Mouse (Mus musculus) embryonic fibroblast, embryonic 13.5 days (primary cell): ENCODE measurements around the gene Fxyd2. TPM values are rescaled to one million over a fixed set of nuclear protein-coding genes. Genes with fewer than 3 reads are reported as not detected.

Source experiments
- H3K27ac ChIP-seq: 2 replicates; pipeline ENCODE4 v1.5.1; 2012; ENCODE audit warnings: low read length, control low read depth, inconsistent platforms; ENCODE audit not compliant: insufficient read depth
- H3K4me1 ChIP-seq: 2 replicates; pipeline ENCODE4 v1.6.1; 2011; ENCODE audit warnings: low read length; ENCODE audit not compliant: control insufficient read depth, insufficient read depth
- H3K4me3 ChIP-seq: 2 replicates; pipeline ENCODE4 v1.5.1; 2011; ENCODE audit warnings: mild to moderate bottlenecking, control low read depth, low read length; ENCODE audit not compliant: insufficient read depth
- CTCF ChIP-seq: IDR thresholded peaks from 2 replicates; pipeline ENCODE4 v1.5.1; 2011; ENCODE audit warnings: mild to moderate bottlenecking, control low read depth, low read length, moderate library complexity, borderline replicate concordance; ENCODE audit not compliant: insufficient read depth
- POLR2A ChIP-seq: IDR thresholded peaks from 2 replicates; pipeline ENCODE4 v1.6.1; 2011; ENCODE audit warnings: low read depth, mild to moderate bottlenecking, control low read depth, low read length, moderate library complexity
- polyA plus RNA-seq: library from polyadenylated mRNA; stranded (reverse); fragments of >200 nt; gene quantifications from 2 replicates; pipeline ENCODE4 v1.2.4, GENCODE M21; 2011; ENCODE audit warnings: low read depth; ENCODE audit not compliant: missing spikeins, insufficient read length

The Fxyd2 gene
- polyA plus RNA-seq, 1 experiment = not detected

- Histone ChIP-seq H3K27ac (no peak overlapping the region), H3K4me1 (no peaks in the 10 kb centered on the region), H3K4me3 (no peak overlapping the region)
- TF ChIP-seq CTCF (peak; percentile 84), POLR2A (no peak)
Observed at GRCm38 (mm10) chr9:45407706-45408675, 8.5 kb downstream of the Fxyd2 start.

GRCm38 (mm10) chr9:45410193-45410592 is 10.7 kb downstream of the Fxyd2 start:
- Histone ChIP-seq H3K4me3 (no peak overlapping the region), H3K4me1 (no peaks in the 10 kb centered on the region), H3K27ac (no peak overlapping the region)
- TF ChIP-seq CTCF = no peak
- TF ChIP-seq POLR2A = no peak

GRCm38 (mm10) chr9:45410614-45411013 is 11.1 kb downstream of the Fxyd2 start:
- H3K27ac ChIP-seq = no peak overlapping the region
- H3K4me1 ChIP-seq = no peaks in the 10 kb centered on the region
- TF ChIP-seq POLR2A = no peak
- TF ChIP-seq CTCF = no peak
- no peak overlapping the region for H3K4me3 ChIP-seq

- TF ChIP-seq CTCF (no peak), POLR2A (no peak)
- Histone ChIP-seq H3K4me1 (no peaks in the 10 kb centered on the region), H3K4me3 (no peak overlapping the region), H3K27ac (no peak overlapping the region)
Observed at GRCm38 (mm10) chr9:45411111-45411510, 11.6 kb downstream of the Fxyd2 start.

- Histone ChIP-seq H3K4me1 (no peaks in the 10 kb centered on the region), H3K4me3 (no peak overlapping the region), H3K27ac (no peak overlapping the region)
- no peak for TF ChIP-seq CTCF
- TF ChIP-seq POLR2A = no peak
Observed at GRCm38 (mm10) chr9:45411803-45412202, 12.3 kb downstream of the Fxyd2 start.

- H3K27ac ChIP-seq = no peak overlapping the region
- H3K4me1 ChIP-seq = no peaks in the 10 kb centered on the region
- no peak for TF ChIP-seq POLR2A
- peak; percentile 66; the same call in 1 of the 2 replicates for TF ChIP-seq CTCF
- H3K4me3 ChIP-seq = no peak overlapping the region
Observed at GRCm38 (mm10) chr9:45412287-45412686, 12.8 kb downstream of the Fxyd2 start.

GRCm38 (mm10) chr9:45412700-45413477 is 13.4 kb downstream of the Fxyd2 start:
- no peak overlapping the region for H3K27ac ChIP-seq
- no peaks in the 10 kb centered on the region for H3K4me1 ChIP-seq
- TF ChIP-seq POLR2A (no peak), CTCF (no peak)
- no peak overlapping the region for H3K4me3 ChIP-seq

- Histone ChIP-seq H3K4me3 (no peak overlapping the region), H3K4me1 (no peaks in the 10 kb centered on the region), H3K27ac (no peak overlapping the region)
- TF ChIP-seq POLR2A = no peak
- no peak for TF ChIP-seq CTCF
Observed at GRCm38 (mm10) chr9:45413478-45414140, 14.1 kb downstream of the Fxyd2 start.

GRCm38 (mm10) chr9:45415912-45416311 is 16.4 kb downstream of the Fxyd2 start:
- Histone ChIP-seq H3K4me3 (no peak overlapping the region), H3K27ac (no peak overlapping the region), H3K4me1 (no peaks in the 10 kb centered on the region)
- TF ChIP-seq POLR2A (no peak), CTCF (0 out of 2 replicates have a peak, but pooled peaks have one; percentile 7)
